Mouse (Mus musculus): ENCODE data around the gene Fgfr2. TPM values are rescaled to one million over a fixed set of nuclear protein-coding genes. Genes with fewer than 3 reads are reported as not detected.

Fgfr2 gene
- polyA plus RNA-seq, 1 experiment from 2014 or later, result 86.9 TPM

GRCm38 (mm10) chr7:132183892-132184404, 939.2 kb downstream of the Fgfr2 start:
- H3K4me2 ChIP-seq (ENCODE audit: low read depth), result no peak overlapping the region
- no peaks in the 10 kb centered on the region for H3K9me3 ChIP-seq (ENCODE audit: control insufficient read depth, low read length)
- no peaks in the 10 kb centered on the region for H3K4me1 ChIP-seq (ENCODE audit: control insufficient read depth, insufficient read depth, low read length)
- 71% methylated on average over 5 of the region's 5 CpGs for WGBS
- no peak overlapping the region for H3K27ac ChIP-seq (ENCODE audit: low read depth, low read length)
- no peaks in the 10 kb centered on the region for H3K27me3 ChIP-seq (ENCODE audit: control insufficient read depth, insufficient read depth, low read length)
- no peak for ATAC-seq (ENCODE audit: insufficient read depth, low FRiP score, low TSS enrichment)
- no peaks in the 10 kb centered on the region for H3K36me3 ChIP-seq (ENCODE audit: control insufficient read depth, insufficient read depth, low read length)
- no peak for DNase-seq (ENCODE audit: low spot score)
- no peak overlapping the region for H3K4me3 ChIP-seq (ENCODE audit: low read depth, low read length)
- H3K9ac ChIP-seq (ENCODE audit: low read length), result no peak overlapping the region

- H3K4me3 ChIP-seq (ENCODE audit: low read depth, low read length), result no peak overlapping the region
- 95% methylated on average over 4 of the region's 4 CpGs for WGBS
- H3K4me2 ChIP-seq (ENCODE audit: low read depth), result no peak overlapping the region
- ATAC-seq (ENCODE audit: insufficient read depth, low FRiP score, low TSS enrichment) (no peak), DNase-seq (ENCODE audit: low spot score) (no peak)
- no peaks in the 10 kb centered on the region for H3K36me3 ChIP-seq (ENCODE audit: control insufficient read depth, insufficient read depth, low read length)
- H3K27me3 ChIP-seq (ENCODE audit: control insufficient read depth, insufficient read depth, low read length), result no peaks in the 10 kb centered on the region
- no peaks in the 10 kb centered on the region for H3K4me1 ChIP-seq (ENCODE audit: control insufficient read depth, insufficient read depth, low read length)
- H3K9me3 ChIP-seq (ENCODE audit: control insufficient read depth, low read length), result no peaks in the 10 kb centered on the region
- H3K9ac ChIP-seq (ENCODE audit: low read length), result no peak overlapping the region
- no peak overlapping the region for H3K27ac ChIP-seq (ENCODE audit: low read depth, low read length)
These were observed 941.5 kb downstream of the Fgfr2 start for GRCm38 (mm10) chr7:132181586-132182198.

DNA sequence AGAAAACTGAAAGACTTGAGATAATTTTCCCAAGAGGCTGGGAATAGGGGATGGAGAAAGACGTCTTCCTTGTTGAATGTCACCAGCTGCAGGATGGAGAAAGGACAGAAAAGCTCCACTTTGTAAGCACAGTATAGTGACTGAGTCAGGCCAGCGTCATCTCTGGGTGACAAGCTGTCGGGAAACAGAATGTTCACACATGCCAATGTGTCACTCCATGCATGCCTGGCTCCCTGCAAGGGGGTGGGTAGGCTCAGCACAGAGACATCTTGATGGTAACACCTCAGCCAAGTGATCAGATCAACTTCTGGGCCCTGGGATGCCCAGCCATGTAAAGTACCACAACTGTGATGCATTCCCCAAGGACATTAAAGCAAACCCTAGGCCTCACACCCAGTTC, 942.1 kb downstream of the Fgfr2 start:
- H3K4me1 ChIP-seq (ENCODE audit: control insufficient read depth, insufficient read depth, low read length), result no peaks in the 10 kb centered on the region
- no peak overlapping the region for H3K4me2 ChIP-seq (ENCODE audit: low read depth)
- H3K27me3 ChIP-seq (ENCODE audit: control insufficient read depth, insufficient read depth, low read length), result no peaks in the 10 kb centered on the region
- H3K36me3 ChIP-seq (ENCODE audit: control insufficient read depth, insufficient read depth, low read length), result no peaks in the 10 kb centered on the region
- 93% methylated on average over 3 of the region's 3 CpGs for WGBS
- DNase-seq (ENCODE audit: low spot score) (no peak), ATAC-seq (ENCODE audit: insufficient read depth, low FRiP score, low TSS enrichment) (no peak)
- H3K9me3 ChIP-seq (ENCODE audit: control insufficient read depth, low read length), result no peaks in the 10 kb centered on the region
- no peak overlapping the region for H3K27ac ChIP-seq (ENCODE audit: low read depth, low read length)
- no peak overlapping the region for H3K9ac ChIP-seq (ENCODE audit: low read length)
- no peak overlapping the region for H3K4me3 ChIP-seq (ENCODE audit: low read depth, low read length)

GRCm38 (mm10) chr7:132179049-132179448, 944.1 kb downstream of the Fgfr2 start:
- H3K27me3 ChIP-seq (ENCODE audit: control insufficient read depth, insufficient read depth, low read length), result no peaks in the 10 kb centered on the region
- no peak for ATAC-seq (ENCODE audit: insufficient read depth, low FRiP score, low TSS enrichment)
- WGBS, result 74% methylated on average over 1 of the region's 1 CpGs

GRCm38 (mm10) chr7:132174787-132175186, 948.4 kb downstream of the Fgfr2 start:
- 89% methylated on average over 5 of the region's 5 CpGs for WGBS
- DNase-seq (ENCODE audit: low spot score), result no peak
- H3K36me3 ChIP-seq (ENCODE audit: control insufficient read depth, insufficient read depth, low read length), result no peaks in the 10 kb centered on the region

More at GRCm38 (mm10) chr7:132179049-132179448, 944.1 kb downstream of the Fgfr2 start:
- Histone ChIP-seq H3K4me2 (ENCODE audit: low read depth) (no peak overlapping the region), H3K36me3 (ENCODE audit: control insufficient read depth, insufficient read depth, low read length) (no peaks in the 10 kb centered on the region), H3K9ac (ENCODE audit: low read length) (no peak overlapping the region), H3K4me3 (ENCODE audit: low read depth, low read length) (no peak overlapping the region), H3K4me1 (ENCODE audit: control insufficient read depth, insufficient read depth, low read length) (no peaks in the 10 kb centered on the region), H3K27ac (ENCODE audit: low read depth, low read length) (no peak overlapping the region), H3K9me3 (ENCODE audit: control insufficient read depth, low read length) (no peaks in the 10 kb centered on the region)
- no peak for DNase-seq (ENCODE audit: low spot score)

GRCm38 (mm10) chr7:132174296-132174695, 948.9 kb downstream of the Fgfr2 start:
- WGBS, result 71% methylated on average over 2 of the region's 2 CpGs
- Histone ChIP-seq H3K9ac (ENCODE audit: low read length) (no peak overlapping the region), H3K36me3 (ENCODE audit: control insufficient read depth, insufficient read depth, low read length) (no peaks in the 10 kb centered on the region), H3K27ac (ENCODE audit: low read depth, low read length) (no peak overlapping the region), H3K27me3 (ENCODE audit: control insufficient read depth, insufficient read depth, low read length) (no peaks in the 10 kb centered on the region), H3K4me1 (ENCODE audit: control insufficient read depth, insufficient read depth, low read length) (no peaks in the 10 kb centered on the region), H3K4me3 (ENCODE audit: low read depth, low read length) (no peak overlapping the region), H3K4me2 (ENCODE audit: low read depth) (no peak overlapping the region), H3K9me3 (ENCODE audit: control insufficient read depth, low read length) (no peaks in the 10 kb centered on the region)
- DNase-seq (ENCODE audit: low spot score), result no peak
- ATAC-seq (ENCODE audit: insufficient read depth, low FRiP score, low TSS enrichment), result no peak

More at GRCm38 (mm10) chr7:132174787-132175186, 948.4 kb downstream of the Fgfr2 start:
- no peaks in the 10 kb centered on the region for H3K4me1 ChIP-seq (ENCODE audit: control insufficient read depth, insufficient read depth, low read length)
- no peak overlapping the region for H3K4me3 ChIP-seq (ENCODE audit: low read depth, low read length)
- no peak overlapping the region for H3K27ac ChIP-seq (ENCODE audit: low read depth, low read length)
- no peak overlapping the region for H3K4me2 ChIP-seq (ENCODE audit: low read depth)
- no peaks in the 10 kb centered on the region for H3K27me3 ChIP-seq (ENCODE audit: control insufficient read depth, insufficient read depth, low read length)
- no peaks in the 10 kb centered on the region for H3K9me3 ChIP-seq (ENCODE audit: control insufficient read depth, low read length)
- no peak for ATAC-seq (ENCODE audit: insufficient read depth, low FRiP score, low TSS enrichment)
- no peak overlapping the region for H3K9ac ChIP-seq (ENCODE audit: low read length)

DNA sequence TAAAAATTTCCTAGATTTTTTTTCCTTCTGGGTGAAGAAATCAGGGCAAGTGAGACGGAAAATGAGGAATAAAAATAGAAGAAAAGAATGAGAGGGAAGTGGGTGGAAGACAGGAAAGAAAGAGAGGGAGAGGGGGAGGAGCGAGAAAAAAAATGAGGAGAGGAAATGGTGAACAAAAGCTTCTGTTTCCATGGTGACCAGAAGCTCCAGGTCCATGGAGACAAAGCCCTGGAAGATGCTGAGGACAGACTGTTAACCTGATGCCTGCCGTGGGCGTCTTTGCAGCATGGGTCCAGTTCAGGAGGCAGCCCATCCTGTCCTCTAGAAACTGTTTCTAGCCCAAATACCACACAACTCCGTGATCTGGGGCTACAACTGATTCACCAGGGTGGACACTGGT, 950.9 kb downstream of the Fgfr2 start:
- DNase-seq (ENCODE audit: low spot score) (no peak), ATAC-seq (ENCODE audit: insufficient read depth, low FRiP score, low TSS enrichment) (no peak)
- Histone ChIP-seq H3K4me1 (ENCODE audit: control insufficient read depth, insufficient read depth, low read length) (no peaks in the 10 kb centered on the region), H3K9ac (ENCODE audit: low read length) (no peak overlapping the region), H3K27ac (ENCODE audit: low read depth, low read length) (no peak overlapping the region), H3K4me2 (ENCODE audit: low read depth) (no peak overlapping the region), H3K27me3 (ENCODE audit: control insufficient read depth, insufficient read depth, low read length) (no peaks in the 10 kb centered on the region), H3K4me3 (ENCODE audit: low read depth, low read length) (no peak overlapping the region), H3K9me3 (ENCODE audit: control insufficient read depth, low read length) (no peaks in the 10 kb centered on the region), H3K36me3 (ENCODE audit: control insufficient read depth, insufficient read depth, low read length) (no peaks in the 10 kb centered on the region)
- whole genome bisulfite sequencing, result 78% methylated on average over 5 of the region's 5 CpGs

- ATAC-seq (ENCODE audit: insufficient read depth, low FRiP score, low TSS enrichment), result no peak
- Histone ChIP-seq H3K4me2 (ENCODE audit: low read depth) (no peak overlapping the region), H3K9ac (ENCODE audit: low read length) (no peak overlapping the region), H3K9me3 (ENCODE audit: control insufficient read depth, low read length) (no peaks in the 10 kb centered on the region), H3K4me1 (ENCODE audit: control insufficient read depth, insufficient read depth, low read length) (no peaks in the 10 kb centered on the region), H3K27me3 (ENCODE audit: control insufficient read depth, insufficient read depth, low read length) (no peaks in the 10 kb centered on the region), H3K36me3 (ENCODE audit: control insufficient read depth, insufficient read depth, low read length) (no peaks in the 10 kb centered on the region), H3K4me3 (ENCODE audit: low read depth, low read length) (no peak overlapping the region), H3K27ac (ENCODE audit: low read depth, low read length) (no peak overlapping the region)
- DNase-seq (ENCODE audit: low spot score), result no peak
- WGBS, result 90% methylated on average over 5 of the region's 5 CpGs
These were observed 951.4 kb downstream of the Fgfr2 start for GRCm38 (mm10) chr7:132171716-132172115.

GRCm38 (mm10) chr7:132169419-132170169, 953.6 kb downstream of the Fgfr2 start:
- H3K36me3 ChIP-seq (ENCODE audit: control insufficient read depth, insufficient read depth, low read length), result no peaks in the 10 kb centered on the region
- WGBS, result 68% methylated on average over 7 of the region's 7 CpGs
- no peak overlapping the region for H3K4me3 ChIP-seq (ENCODE audit: low read depth, low read length)
- H3K9me3 ChIP-seq (ENCODE audit: control insufficient read depth, low read length), result no peaks in the 10 kb centered on the region
- no peak for ATAC-seq (ENCODE audit: insufficient read depth, low FRiP score, low TSS enrichment)
- no peak overlapping the region for H3K9ac ChIP-seq (ENCODE audit: low read length)
- DNase-seq (ENCODE audit: low spot score), result no peak
- no peak overlapping the region for H3K4me2 ChIP-seq (ENCODE audit: low read depth)
- no peak overlapping the region for H3K27ac ChIP-seq (ENCODE audit: low read depth, low read length)
- H3K27me3 ChIP-seq (ENCODE audit: control insufficient read depth, insufficient read depth, low read length), result no peaks in the 10 kb centered on the region
- H3K4me1 ChIP-seq (ENCODE audit: control insufficient read depth, insufficient read depth, low read length), result no peaks in the 10 kb centered on the region
